Mouse (Mus musculus): ENCODE measurements around the gene Herpud1. TPM values are rescaled to one million over a fixed set of nuclear protein-coding genes. Genes with fewer than 3 reads are reported as not detected.
A peak's percentile ranks its signal among the peaks of the same experiment; 100 is the strongest.
"Not testable (repeated sequence)": the region's sequence is repeated elsewhere in the genome, so short reads cannot be mapped to it uniquely, and the experiment has no call there.

Herpud1 gene
- polyA plus RNA-seq, 2 experiments from 2014 or later = 177 to 183 TPM

- peak; percentile 1 for ATAC-seq
Observed at GRCm38 (mm10) chr8:94376176-94376575, 10.1 kb upstream of the Herpud1 start.

GRCm38 (mm10) chr8:94376580-94376979 is 9.7 kb upstream of the Herpud1 start:
- ATAC-seq = no peak

- no peak for ATAC-seq
Observed at GRCm38 (mm10) chr8:94377031-94377430, 9.2 kb upstream of the Herpud1 start.

DNA sequence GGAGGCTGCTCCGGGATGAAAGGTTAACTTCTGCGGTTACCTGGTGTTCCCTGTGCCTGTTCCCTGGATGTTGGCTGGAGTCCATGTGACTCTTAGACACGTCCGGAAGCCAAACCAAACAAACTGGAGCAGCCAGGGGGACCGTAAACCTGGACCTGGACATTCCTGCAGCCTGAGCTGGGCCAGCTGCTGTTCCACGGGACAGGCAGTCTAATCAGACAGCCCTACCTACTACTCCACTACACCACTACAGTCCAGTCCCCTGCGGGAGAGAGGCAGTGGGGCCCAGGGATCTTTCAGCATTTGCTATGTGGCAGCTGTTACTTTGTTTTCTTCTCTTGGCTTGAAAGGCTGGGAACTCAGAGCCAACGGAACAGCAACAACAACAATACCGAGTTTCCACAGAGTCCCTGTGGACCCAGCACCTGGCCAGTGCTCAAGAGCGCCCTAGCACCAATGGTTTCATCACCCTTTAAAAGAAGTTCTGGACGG is 8.5 kb upstream of the Herpud1 start:
- no peak for ATAC-seq

DNA sequence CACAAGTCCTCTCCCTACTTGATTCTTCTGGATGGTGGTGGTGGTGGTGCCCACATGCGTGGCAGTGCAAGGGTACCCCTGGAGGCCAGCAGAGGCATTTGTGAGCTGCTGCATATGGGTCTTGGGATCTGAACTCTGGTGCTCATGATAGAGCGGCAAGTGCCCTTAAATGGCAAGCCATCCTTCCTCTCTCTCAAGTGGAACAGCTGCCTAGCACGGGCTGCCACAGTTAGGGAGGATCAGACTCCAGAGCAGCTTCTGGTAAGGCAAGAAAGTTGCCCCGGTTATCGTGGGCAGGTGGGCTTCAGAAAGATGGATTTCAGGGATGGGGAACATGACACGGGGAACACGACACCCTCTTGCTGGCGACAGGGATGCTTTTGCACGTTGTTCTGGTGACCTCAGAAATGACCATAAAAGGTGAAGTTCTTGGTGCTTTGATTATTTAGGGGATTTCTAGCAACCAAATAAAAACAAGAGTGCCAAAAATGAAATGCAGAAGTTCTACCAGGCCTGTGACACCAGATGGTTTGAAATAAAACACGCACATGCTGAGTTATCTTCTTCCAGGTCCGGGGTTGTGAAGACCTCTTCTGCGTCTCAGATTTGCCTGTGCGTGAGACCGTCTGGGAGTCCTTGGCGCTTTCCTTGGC is 7.3 kb upstream of the Herpud1 start:
- no peak for ATAC-seq

- ATAC-seq = no peak
Observed at GRCm38 (mm10) chr8:94379686-94380085, 6.6 kb upstream of the Herpud1 start.

DNA sequence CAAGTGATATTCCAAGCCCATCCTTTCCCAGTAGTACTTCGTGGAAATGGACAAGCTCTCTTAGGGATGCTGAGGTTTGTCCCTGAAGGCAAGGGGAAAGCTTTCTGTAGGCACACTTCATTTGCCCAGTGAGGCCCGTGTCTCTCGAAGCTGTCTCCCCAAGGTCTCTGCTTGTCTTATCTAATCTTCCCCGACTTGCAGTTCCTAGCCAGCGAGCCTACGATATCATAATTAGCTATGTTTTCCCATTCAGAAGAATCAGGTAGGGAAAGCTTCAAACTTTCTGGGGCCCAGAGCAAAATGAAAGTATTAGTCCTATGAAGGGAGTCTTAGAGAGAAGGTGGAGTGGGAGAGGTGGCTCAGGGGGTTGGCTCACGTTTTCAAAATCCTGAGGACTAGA is 2.1 kb upstream of the Herpud1 start:
- no peak for ATAC-seq

DNA sequence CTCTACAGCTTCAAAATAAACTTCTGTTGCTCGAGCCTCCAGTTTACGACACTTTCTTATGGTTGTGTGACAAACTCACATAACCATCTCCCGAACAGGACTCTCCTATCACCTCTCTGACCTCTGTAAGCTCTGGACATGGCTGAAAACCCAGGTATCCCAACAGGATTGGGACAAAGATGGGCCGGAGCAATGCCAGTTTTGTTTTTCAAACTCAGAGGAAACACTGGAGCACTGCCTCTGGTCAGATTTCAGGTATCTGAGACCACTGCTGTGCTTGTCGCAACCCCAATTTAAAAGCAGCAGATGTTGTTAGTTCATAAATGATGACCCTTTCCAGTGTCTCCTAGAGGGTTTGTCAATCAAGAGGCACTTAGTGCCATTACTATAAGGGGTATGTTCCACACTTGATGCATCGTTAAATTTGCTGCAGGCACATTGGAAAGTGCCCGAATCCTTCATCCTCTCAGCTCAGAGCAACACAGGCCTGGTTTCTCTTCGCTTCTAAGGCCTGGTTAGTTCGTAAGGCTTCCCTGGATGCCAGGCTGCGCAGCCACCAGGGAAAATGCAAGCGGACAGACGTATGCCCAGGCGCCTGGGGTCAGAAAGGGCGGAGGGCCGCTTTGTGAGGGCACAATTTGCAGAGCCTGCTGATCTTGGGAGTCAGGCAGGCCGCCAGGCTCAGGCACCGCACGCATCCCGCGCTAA is 578 bp upstream of the Herpud1 start:
- peak; percentile 25 for ATAC-seq

DNA sequence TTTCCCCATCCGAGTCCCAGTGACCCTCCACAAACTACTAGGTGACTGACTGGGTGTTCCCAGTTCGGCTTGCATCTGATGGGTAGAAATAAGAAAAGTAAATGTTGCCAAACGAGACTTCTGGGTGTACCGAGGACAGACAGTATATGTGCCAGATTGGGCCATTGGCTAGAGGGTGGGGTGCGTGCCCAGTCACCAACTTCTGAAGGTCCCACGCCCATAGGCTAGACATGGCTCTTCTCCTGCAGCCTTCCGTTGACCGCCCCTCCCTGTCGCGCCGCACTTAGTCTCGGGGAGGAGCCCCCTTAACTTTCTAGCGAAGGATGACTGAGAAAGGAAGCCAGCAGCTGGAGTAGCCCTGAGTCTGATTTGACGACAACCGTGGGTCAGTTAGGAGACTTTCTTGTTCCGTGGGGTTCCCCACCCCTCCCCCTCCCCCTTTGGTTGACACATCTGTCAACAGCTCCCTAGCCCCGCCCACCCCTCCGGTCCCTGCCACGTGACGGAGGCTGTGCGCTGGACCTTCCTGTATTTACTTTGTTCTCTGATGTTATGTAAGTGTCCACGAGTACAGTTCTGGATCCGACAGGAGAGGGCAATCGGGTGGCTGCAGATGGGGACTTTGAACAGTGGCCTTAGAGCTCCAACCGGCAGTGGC is 918 bp downstream of the Herpud1 start:
- no peak for ATAC-seq

DNA sequence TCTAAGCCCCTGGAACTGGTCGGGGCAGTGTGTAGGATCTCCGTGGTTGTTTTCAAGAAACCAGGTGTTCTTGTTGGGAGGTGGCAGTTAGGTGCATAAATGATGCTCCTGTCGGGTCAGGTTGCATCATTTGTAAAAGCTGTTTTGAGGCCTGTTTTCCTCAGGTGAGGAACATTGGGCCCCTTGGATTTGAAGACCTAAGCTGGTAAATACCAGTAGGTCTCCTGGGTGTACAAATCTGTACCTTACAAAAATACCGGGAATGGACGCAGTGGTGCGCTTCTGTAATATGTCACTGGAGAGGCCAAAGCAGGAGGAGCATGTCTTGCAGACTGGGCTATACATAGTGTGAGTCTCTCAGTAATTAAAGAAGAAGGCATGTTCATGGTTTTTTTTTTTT is 1.5 kb downstream of the Herpud1 start:
- ATAC-seq = no peak

GRCm38 (mm10) chr8:94389531-94389930 is 3.3 kb downstream of the Herpud1 start:
- no peak for ATAC-seq

- ATAC-seq = no peak
Observed at GRCm38 (mm10) chr8:94390429-94390828, 4.2 kb downstream of the Herpud1 start.

GRCm38 (mm10) chr8:94390910-94391309 is 4.7 kb downstream of the Herpud1 start:
- ATAC-seq = no peak

DNA sequence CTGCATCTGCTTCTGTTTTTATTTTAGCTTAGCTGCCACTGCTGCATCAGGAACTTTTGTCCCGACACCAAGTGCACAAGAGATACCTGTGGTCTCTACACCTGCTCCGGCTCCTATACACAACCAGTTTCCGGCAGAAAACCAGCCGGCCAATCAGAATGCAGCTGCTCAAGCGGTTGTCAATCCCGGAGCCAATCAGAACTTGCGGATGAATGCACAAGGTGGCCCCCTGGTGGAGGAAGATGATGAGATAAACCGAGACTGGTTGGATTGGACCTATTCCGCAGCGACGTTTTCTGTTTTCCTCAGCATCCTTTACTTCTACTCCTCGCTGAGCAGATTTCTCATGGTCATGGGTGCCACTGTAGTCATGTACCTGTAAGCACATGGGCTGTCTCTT is 5.9 kb downstream of the Herpud1 start:
- peak; percentile 28 for ATAC-seq

DNA sequence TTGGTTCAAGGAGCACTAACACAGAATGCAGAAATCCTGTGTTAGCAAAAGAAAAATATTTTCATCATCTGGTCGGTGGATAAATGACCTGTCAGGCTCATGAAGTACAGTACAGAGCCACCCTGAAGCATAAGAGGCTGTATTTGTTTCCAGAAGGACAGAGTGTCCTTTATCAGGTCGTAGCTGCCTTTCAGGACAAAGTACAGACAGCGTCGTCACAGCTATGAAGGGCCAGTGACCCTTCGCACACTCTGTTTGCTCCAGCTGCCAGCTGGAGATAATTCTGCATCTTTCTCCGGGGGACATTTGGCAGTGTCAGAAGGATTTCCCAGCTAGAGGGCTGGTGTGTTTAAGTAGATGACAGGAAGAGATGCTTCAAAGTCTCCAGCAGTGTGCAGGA is 6.4 kb downstream of the Herpud1 start:
- no peak for ATAC-seq

GRCm38 (mm10) chr8:94395851-94396540 is 9.8 kb downstream of the Herpud1 start:
- ATAC-seq = no peak

- peak; percentile 64 for ATAC-seq
Observed at GRCm38 (mm10) chr8:94396964-94397657, 10.9 kb downstream of the Herpud1 start.

GRCm38 (mm10) chr8:94398587-94398986 is 12.3 kb downstream of the Herpud1 start:
- ATAC-seq = peak; percentile 82

GRCm38 (mm10) chr8:94399361-94399953 is 13.2 kb downstream of the Herpud1 start:
- ATAC-seq = no peak

GRCm38 (mm10) chr8:94399957-94400356 is 13.7 kb downstream of the Herpud1 start:
- not testable (repeated sequence) for ATAC-seq

- ATAC-seq = peak; percentile 42
Observed at GRCm38 (mm10) chr8:94408443-94409080, 22.3 kb downstream of the Herpud1 start.

Data from CD4-positive, CD25-positive, alpha-beta regulatory T cell, adult 4 months (primary cell).